Mouse (Mus musculus): ENCODE results near the gene Pdp2.
"Not testable (repeated sequence)": the region's sequence is repeated elsewhere in the genome, so short reads cannot be mapped to it uniquely, and the experiment has no call there.

- TF ChIP-seq POLR2A (IDR thresholded peaks at IDR 0.05; ENCODE audit: control insufficient read depth in 1 of 2, insufficient read depth in 1 of 2, low read depth in 1 of 2, low read length in 2 of 2, poor library complexity in 1 of 2); NRF1 (IDR thresholded peaks at IDR 0.05; ENCODE audit: insufficient read depth, low read depth, low read length, poor library complexity, severe bottlenecking); MAFK (IDR thresholded peaks at IDR 0.05; ENCODE audit: borderline replicate concordance, low read depth, low read length); JUND (IDR thresholded peaks at IDR 0.05; ENCODE audit: low read depth, low read length); EP300 (IDR thresholded peaks at IDR 0.05; ENCODE audit: low read depth in 1 of 2, low read length in 2 of 2); ZKSCAN1 (IDR thresholded peaks at IDR 0.05; ENCODE audit: low read depth, low read length); TCF12 (IDR thresholded peaks at IDR 0.05; ENCODE audit: low read depth, low read length); ELF1 (IDR thresholded peaks at IDR 0.05; ENCODE audit: low read depth, low read length); CHD2 (IDR thresholded peaks at IDR 0.05; ENCODE audit: low read length); POLR2AphosphoS5 (IDR thresholded peaks at IDR 0.05; ENCODE audit: borderline replicate concordance, low read depth, low read length): not testable (repeated sequence)
- TF ChIP-seq CTCF (IDR thresholded peaks at IDR 0.05 in 2 of 3, conservative IDR thresholded peaks at IDR 0.05 in 1 of 3; ENCODE audit: control insufficient read depth in 1 of 3, insufficient read depth in 1 of 3, low read depth in 2 of 3, low read length in 3 of 3, poor library complexity in 1 of 3, severe bottlenecking in 1 of 3), result peak in 1 of 3 experiments; percentile 17; a peak in 2 of 6 replicates
Observed at GRCm38 (mm10) chr8:104644187-104644586, 52.9 kb downstream of the Pdp2 start.
